Mouse (Mus musculus) mesoderm, embryonic 11.5 days (tissue): Measurements from ENCODE around the gene Kcng3.
A peak's percentile ranks its signal among the peaks of the same experiment; 100 is the strongest.

ENCODE experiments used
- DNase-seq: peaks from one replicate; pipeline ENCODE4 v3.0.0-alpha.2; 2012; ENCODE audit warnings: low read depth, low spot score

Kcng3 gene

GRCm38 (mm10) chr17:83631783-83632652 is at the start of gene Kcng3:
Gene Kcng3 (minus strand): TSS chr17:83631895.
- DNase-seq: no peak

DNA sequence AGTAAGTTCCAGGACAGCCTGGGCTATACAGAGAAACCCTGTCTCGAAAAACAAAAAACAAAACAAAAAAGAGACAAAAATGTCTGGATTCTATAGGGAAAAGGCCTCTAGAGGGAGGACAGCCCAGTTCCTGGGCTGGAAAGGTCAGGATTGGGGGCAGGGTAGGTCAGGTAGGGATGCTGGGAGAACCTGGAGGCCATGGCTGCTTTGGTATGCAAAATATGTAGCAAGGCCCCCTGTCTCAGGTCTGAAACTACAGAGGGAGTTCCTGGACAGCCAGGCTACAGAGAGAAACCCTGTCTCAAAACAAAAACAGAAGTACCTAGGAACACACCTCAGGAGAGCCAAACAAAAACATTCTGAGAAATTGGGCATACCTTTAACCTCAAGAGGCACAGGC is 45.7 kb upstream of the Kcng3 start:
- DNase-seq: no peak

GRCm38 (mm10) chr17:83672685-83673084 is 41.0 kb upstream of the Kcng3 start:
- no peak for DNase-seq

DNA sequence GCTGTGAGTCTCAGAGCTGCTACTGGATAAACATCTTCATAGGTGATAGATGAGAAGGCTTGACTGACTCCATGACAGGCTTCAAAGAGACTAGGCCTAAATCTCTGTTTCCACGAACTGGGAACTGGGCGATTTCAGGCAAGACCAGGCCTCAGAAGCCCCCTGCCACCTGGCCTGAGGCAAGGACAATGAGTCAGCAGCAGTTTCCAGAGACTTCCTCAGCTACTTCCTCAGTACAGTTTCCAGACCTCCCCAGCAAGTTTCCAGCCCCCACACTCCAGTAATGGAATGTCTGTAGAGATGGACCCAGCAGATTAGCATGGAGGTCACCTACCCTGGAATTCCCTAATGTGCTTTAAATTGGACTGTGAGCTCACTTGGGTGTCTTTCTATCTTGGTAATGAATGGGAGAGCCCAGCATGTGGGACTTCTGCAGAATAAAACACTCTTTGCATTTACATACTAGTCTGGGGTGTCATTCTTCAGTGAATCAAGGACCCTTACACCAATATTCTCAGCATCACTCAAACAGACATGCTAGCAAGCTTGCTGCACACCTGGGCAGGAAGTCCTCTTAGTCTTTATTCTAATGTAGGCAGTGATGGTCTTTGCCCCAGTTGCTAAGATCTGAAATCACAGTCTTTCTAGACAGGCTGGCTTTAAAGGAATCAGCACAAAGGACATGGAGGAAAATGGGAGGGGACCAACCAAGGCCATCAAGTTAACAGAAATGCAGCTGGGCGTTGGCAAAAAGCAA is 36.4 kb upstream of the Kcng3 start:
- no peak for DNase-seq

GRCm38 (mm10) chr17:83666597-83667287 is 35.0 kb upstream of the Kcng3 start:
- no peak for DNase-seq

- DNase-seq: no peak
Measured at GRCm38 (mm10) chr17:83664761-83665160, 33.1 kb upstream of the Kcng3 start.

DNA sequence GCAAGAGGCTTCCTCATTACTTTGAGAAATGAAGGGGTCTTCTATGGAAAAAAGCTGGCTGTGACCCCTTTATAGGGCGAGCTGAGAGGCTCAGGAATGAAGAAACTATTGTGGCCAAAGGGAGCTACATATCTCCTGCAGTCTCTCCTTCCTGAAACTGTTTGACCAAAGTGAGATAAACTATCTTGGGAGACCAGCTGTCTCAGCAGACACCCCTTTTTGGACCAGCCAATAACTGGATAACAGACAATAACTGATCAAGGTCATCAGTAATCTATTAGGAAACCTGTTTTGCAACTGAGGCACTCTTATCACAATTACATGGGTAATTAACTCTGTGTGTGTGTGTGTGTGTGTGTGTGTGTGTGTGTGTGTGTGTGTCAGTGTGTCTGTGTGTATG is 27.2 kb upstream of the Kcng3 start:
- DNase-seq: no peak

GRCm38 (mm10) chr17:83657375-83657774 is 25.7 kb upstream of the Kcng3 start:
- no peak for DNase-seq

GRCm38 (mm10) chr17:83655732-83656131 is 24.0 kb upstream of the Kcng3 start:
- DNase-seq: no peak

DNA sequence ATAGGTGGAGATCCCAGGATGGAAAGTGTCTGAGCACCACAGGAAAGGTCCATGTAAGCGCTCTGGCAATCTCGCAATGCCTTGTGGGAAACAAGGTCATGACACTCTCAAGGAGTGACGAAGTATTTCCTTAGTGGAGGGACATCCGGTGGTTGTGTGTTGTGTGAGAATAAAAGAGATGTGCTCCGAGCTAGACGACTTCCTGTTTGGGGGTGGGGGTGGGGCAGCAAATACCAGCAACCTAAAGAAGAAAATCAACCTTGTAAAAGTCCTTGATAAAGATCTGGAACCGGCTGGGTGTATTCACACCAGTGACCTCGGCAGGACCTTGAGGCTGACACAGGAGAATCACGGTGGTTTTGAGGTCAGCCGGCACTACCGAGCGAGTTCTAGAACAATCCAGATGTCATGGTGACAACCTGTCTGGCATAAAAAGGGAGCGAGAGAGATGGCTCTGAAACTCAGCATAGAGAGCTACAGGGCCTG is 23.0 kb upstream of the Kcng3 start:
- no peak for DNase-seq

GRCm38 (mm10) chr17:83653635-83654034 is 21.9 kb upstream of the Kcng3 start:
- DNase-seq: no peak

GRCm38 (mm10) chr17:83650932-83651682 is 19.4 kb upstream of the Kcng3 start:
- DNase-seq: no peak

DNA sequence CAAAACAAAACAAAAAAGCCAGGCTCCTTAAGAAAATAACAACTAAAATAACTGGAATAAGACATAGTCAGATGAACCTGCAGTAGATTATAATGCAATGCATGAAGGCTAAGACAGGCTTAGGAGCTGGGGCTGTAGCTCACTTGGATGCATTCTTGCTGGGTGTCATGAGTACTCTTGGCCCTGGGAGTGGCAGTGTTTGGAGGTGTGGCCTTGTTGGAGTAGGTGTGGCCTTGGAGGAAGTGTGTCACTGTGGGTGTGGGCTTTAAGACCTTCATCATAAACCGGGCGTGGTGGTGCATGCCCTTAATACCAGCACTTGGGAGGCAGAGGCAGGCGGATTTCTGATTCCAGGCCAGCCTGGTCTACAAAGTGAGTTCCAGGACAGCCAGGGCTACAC is 18.3 kb upstream of the Kcng3 start:
- no peak for DNase-seq

DNA sequence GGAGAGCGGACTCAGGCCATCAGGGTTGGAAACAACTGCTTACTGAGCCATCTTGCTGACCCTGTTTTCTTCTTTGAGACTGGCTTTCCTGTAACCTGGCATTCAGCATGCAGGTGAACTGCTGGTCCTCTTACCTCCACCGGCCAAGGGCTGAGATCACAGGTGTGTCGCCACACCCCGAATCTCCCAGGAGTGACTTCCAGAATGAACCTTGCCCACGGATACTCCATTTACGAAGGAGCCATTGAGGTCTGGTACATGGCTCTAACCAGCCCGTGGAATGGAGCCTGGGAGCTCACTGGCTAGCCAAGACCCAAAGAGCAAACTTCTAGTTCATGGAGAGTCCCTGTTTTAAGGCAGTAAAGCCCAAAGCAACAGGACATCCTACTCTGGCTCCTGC is 15.7 kb upstream of the Kcng3 start:
- no peak for DNase-seq

- no peak for DNase-seq
Measured at GRCm38 (mm10) chr17:83646425-83647163, 14.9 kb upstream of the Kcng3 start.

DNA sequence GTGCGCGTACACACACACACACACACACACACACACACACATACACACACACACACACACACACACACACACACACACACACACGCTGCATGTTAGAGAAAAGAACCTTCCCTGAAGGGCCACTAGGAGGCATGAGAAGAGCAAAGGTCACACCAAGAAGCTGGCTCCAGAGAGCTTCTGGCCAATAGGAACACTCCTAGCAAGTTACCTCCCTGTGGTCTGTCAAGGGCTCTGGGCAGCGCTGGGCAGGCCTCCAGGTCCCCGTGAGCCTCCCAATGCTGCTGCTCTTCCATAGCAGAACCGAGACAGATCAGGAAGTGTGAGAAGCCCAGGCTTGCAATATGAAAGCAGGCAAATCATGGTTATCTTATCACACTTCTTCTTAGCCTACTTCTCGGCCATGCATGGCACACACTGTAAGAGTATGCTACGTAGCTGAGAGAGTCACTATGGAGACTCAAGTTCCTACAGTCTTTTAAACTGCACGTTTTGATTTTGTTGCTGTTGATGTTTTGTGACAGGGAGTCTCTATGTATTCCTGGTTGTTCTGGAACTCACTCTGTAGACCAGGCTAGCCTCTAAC is 13.6 kb upstream of the Kcng3 start:
- DNase-seq: no peak

GRCm38 (mm10) chr17:83637393-83637792 is 5.7 kb upstream of the Kcng3 start:
- no peak for DNase-seq

DNA sequence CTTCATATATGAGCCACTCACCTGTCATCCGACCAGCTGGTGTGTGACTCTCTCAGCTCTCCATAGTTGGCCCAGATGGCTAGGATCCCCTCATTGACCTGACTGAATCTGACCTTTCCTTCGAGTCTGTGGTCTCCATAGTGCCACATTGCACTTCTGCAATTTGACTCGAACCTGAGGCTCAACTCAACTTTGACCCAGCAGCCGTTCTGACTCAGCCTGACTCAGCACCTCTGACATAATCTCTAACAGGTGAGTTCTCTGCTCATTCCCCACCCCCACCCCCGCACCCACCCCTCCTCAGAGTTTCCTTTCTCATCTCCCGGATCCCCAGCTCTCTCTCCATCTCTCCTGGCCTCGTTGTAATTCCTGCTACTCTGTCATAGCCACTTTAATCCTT is 4.7 kb upstream of the Kcng3 start:
- DNase-seq: no peak

DNA sequence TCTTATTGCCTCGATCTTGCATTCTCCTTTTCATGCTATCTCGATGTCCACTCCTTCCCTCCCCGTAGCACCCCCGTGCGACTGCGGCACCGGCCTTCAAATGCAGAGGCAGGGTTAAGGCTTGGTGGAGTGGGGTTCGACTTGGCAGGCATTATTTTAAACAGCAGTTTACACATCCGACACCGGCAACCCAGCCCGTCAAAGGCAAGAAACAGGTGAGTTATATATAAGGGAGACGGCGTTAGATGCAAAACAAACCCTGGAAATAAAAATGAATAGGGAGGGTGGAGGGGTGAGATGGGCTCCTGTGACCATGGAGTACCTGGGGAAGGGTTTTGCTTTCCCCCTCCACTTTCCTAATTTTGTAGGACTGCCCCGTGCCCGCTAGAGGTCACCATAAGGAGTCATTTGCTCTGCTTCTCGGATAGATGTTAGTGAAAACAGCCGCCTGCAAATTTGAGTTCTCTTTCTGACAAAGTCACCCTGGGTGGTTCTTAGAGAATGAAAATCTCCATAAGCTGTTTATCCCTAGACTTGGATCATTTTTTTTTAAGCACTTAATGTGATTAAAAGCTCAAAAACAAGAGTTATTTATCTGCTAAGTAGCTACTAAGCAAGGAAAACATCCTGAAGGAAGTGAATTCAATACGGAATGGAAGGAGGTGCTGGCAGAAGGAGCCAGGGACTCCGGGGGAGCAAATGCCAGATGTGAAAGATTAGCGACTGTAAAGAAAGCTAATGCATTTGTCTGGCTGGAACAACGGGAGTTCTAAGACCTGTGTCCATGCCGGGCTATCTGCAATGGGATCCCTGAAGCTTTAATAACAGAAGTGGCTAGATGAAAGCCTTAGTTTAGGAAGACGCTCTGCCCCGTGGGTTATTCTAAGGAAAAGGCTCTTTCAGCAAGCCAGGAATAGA is 1.2 kb upstream of the Kcng3 start:
- DNase-seq: peak; percentile 72
